Mouse (Mus musculus): ENCODE measurements around the gene Cxcl17. TPM values are rescaled to one million over a fixed set of nuclear protein-coding genes. Genes with fewer than 3 reads are reported as not detected.
A peak's percentile ranks its signal among the peaks of the same experiment; 100 is the strongest.

Cxcl17 gene
- total and polyA plus RNA-seq, 2 experiments from 2014 or later: 0.57 TPM; not detected in 1

DNA sequence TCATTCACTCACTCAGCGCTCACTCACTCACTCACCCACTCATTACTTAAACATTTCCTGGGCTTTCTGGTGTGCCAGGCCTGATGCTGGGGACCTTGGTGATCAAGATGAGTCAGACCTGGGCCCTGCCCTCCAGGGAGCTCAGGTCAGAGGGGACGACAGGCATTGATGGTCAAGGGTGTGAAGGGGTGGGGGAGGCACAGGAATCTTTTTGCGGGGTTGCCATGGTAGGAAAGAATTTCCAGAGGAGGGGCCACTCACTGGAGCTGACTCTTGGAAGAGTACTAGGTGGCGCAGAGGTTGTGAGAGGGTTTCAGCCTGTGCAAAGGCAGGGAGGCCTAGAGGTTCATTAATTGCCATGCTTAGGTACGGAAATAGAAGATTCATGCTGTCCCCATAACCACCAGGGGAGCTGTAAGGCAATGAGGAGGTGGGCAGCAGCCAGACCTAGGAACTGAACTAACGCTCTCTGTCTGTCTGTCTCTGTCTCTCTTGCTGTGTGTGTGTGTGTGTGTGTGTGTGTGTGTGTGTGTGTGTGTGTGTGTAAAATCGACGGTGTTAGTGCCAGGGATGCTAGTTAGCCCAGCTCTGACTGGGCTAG, 35.5 kb downstream of the Cxcl17 start:
- Histone ChIP-seq H3K27ac (ENCODE audit: low read depth, low read length) (peak overlapping the region; percentile 32), H3K4me1 (ENCODE audit: insufficient read depth, low read length) (no peaks in the 10 kb centered on the region), H3K9ac (replicated peaks; ENCODE audit: low read length, poor library complexity, severe bottlenecking) (peak overlapping the region; percentile 48), H3K36me3 (ENCODE audit: insufficient read depth, low read length) (peaks cover 4% of the 10 kb centered on the region; the same call in 1 of the 2 replicates), H3K9me3 (ENCODE audit: low read length) (no peaks in the 10 kb centered on the region), H3K4me3 (ENCODE audit: low read depth, low read length) (peak overlapping the region; percentile 34), H3K27me3 (ENCODE audit: insufficient read depth, low read length) (no peaks in the 10 kb centered on the region), H3K4me2 (ENCODE audit: low read depth, low read length, poor library complexity, severe bottlenecking) (peak overlapping the region; percentile 48)
- TF ChIP-seq CTCF (IDR thresholded peaks at IDR 0.05): peak; percentile 68
- ATAC-seq (ENCODE audit: low FRiP score) (peak; percentile 29; the same call in 1 of the 2 replicates), DNase-seq (ENCODE audit: low spot score) (no peak)
- WGBS: 46% methylated on average over 8 of the region's 8 CpGs

DNA sequence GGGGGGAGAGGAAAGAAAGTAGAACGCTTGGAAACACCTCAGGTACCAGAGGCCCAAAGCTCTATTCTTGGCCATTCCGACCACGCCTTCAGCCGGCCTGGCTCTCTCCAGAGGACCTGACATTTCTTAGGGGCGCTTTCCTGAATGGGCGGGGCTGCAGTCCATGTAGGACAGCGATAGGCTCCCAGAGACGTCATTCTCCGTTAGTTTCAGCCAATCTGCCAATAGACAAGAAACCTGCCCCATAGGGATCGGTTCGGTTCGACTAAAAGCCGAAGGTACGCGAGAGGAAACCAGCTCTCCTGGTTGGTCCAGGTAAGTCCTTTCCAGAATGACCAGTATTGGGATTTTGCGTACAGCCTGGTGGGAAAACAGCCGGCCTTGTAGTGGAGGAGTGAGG, 36.1 kb downstream of the Cxcl17 start:
- WGBS: 4% methylated on average over 17 of the region's 17 CpGs
- TF ChIP-seq CTCF (IDR thresholded peaks at IDR 0.05): no peak
- Histone ChIP-seq H3K4me1 (ENCODE audit: insufficient read depth, low read length) (no peaks in the 10 kb centered on the region), H3K9me3 (ENCODE audit: low read length) (no peaks in the 10 kb centered on the region), H3K27me3 (ENCODE audit: insufficient read depth, low read length) (no peaks in the 10 kb centered on the region), H3K9ac (replicated peaks; ENCODE audit: low read length, poor library complexity, severe bottlenecking) (peak overlapping the region; percentile 48), H3K4me3 (ENCODE audit: low read depth, low read length) (peak overlapping the region; percentile 34), H3K27ac (ENCODE audit: low read depth, low read length) (peak overlapping the region; percentile 32), H3K36me3 (ENCODE audit: insufficient read depth, low read length) (0 out of 2 replicates have a peak, but pooled peaks cover 3% of the 10 kb centered on the region), H3K4me2 (ENCODE audit: low read depth, low read length, poor library complexity, severe bottlenecking) (peak overlapping the region; percentile 48)
- peak; percentile 93 for DNase-seq (ENCODE audit: low spot score)
- ATAC-seq (ENCODE audit: low FRiP score): peak; percentile 83

DNA sequence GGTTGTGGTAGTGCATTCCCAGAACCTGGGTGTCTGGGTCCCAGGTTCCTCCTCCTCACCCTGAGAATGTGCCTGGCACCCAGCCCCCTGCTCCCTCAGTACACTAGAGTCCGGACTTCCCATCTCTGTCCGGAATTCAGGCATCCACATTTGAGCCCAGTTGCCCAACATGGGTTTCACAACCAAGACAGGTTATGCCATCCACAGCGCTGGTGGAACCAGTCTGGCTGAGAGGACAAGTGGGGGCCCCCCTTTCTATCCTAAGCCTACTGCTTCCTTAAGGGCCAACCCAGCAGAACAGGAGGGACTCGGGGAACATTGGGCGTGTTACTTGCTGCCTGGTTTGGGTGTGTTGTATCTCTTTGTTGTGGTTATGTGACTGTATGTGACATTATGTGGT, 40.2 kb downstream of the Cxcl17 start:
- peaks cover 5% of the 10 kb centered on the region for H3K27me3 ChIP-seq (ENCODE audit: insufficient read depth, low read length)
- H3K27ac ChIP-seq (ENCODE audit: low read depth, low read length): no peak overlapping the region
- no peak for TF ChIP-seq CTCF (IDR thresholded peaks at IDR 0.05)
- H3K4me3 ChIP-seq (ENCODE audit: low read depth, low read length): no peak overlapping the region
- no peak for DNase-seq (ENCODE audit: low spot score)
- H3K36me3 ChIP-seq (ENCODE audit: insufficient read depth, low read length): no peaks in the 10 kb centered on the region
- no peak overlapping the region for H3K4me2 ChIP-seq (ENCODE audit: low read depth, low read length, poor library complexity, severe bottlenecking)
- H3K9ac ChIP-seq (replicated peaks; ENCODE audit: low read length, poor library complexity, severe bottlenecking): no peak overlapping the region
- H3K4me1 ChIP-seq (ENCODE audit: insufficient read depth, low read length): no peaks in the 10 kb centered on the region
- WGBS: 90% methylated on average over 5 of the region's 5 CpGs
- ATAC-seq (ENCODE audit: low FRiP score): no peak
- no peaks in the 10 kb centered on the region for H3K9me3 ChIP-seq (ENCODE audit: low read length)

DNA sequence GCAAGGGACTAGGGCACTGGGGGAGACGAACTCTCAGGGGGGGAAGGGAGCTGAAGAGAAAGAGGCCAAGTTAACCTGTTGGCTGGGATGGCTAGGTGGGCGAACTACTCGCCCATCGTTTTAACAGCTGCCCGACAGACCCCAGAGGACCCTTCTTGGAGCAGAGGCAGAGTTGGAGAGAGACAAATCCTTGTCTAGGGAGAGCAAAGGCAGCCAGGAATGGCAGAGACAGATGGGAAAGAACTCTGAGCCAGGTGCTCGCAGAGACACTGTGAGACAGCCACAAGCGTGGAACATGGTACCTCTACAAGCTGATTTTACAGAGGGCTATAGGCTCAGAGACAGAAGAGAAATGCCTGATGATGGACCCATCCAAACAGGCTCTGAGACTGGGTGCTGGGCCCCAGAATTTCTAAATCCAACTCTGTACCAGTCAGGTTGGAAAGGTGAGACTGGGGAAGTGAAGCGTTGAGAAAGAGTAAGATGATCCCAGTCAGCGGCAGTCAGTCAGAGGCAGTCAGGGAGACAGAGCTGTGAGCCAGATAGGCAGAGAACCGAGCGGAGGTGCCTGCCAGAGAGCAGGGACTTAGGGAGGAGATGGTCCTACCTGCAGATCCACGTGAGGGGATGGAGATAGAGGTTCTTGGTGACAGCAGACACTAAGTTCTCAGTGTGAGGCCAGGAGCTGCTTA, 43.5 kb downstream of the Cxcl17 start, which contains the start of gene Cnfn:
TSS of gene Cnfn (minus strand) at position 667 of the 692 bp plus-strand sequence.
- no peak within 1 kb of the TSS for H3K4me2 ChIP-seq (ENCODE audit: low read depth, low read length, poor library complexity, severe bottlenecking)

DNA sequence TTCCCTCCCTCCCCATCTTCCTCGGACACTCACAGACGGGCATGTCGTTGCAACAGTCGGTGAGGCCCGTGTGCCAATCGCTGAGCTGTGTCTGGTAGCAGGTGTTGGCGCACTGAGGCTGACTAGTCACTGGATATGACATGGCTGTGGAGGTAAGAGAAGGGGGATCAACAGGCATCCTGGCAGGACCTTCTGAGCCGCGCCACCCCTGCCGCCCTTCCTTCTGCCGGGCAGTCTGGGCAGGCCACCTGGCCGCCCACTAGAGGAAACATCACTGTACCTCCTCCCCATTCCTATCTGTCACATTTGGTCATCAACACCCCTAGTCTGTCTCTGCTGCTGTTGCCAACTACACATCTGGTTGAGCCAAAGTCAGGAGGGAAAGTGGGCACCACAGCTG, 44.4 kb downstream of the Cxcl17 start:
- no peak overlapping the region for H3K4me2 ChIP-seq (ENCODE audit: low read depth, low read length, poor library complexity, severe bottlenecking)
- peak; percentile 31; the same call in 1 of the 2 replicates for ATAC-seq (ENCODE audit: low FRiP score)
- H3K9me3 ChIP-seq (ENCODE audit: low read length): no peaks in the 10 kb centered on the region
- no peak overlapping the region for H3K4me3 ChIP-seq (ENCODE audit: low read depth, low read length)
- peak; percentile 35 for DNase-seq (ENCODE audit: low spot score)
- H3K4me1 ChIP-seq (ENCODE audit: insufficient read depth, low read length): 0 out of 2 replicates have a peak, but pooled peaks cover 3% of the 10 kb centered on the region
- H3K27ac ChIP-seq (ENCODE audit: low read depth, low read length): no peak overlapping the region
- H3K9ac ChIP-seq (replicated peaks; ENCODE audit: low read length, poor library complexity, severe bottlenecking): no peak overlapping the region
- H3K36me3 ChIP-seq (ENCODE audit: insufficient read depth, low read length): peaks cover 16% of the 10 kb centered on the region
- peaks cover 8% of the 10 kb centered on the region for H3K27me3 ChIP-seq (ENCODE audit: insufficient read depth, low read length)
- 32% methylated on average over 12 of the region's 12 CpGs for WGBS
- no peak for TF ChIP-seq CTCF (IDR thresholded peaks at IDR 0.05)

More for the DNA sequence above, 43.5 kb downstream of the Cxcl17 start, which contains the start of gene Cnfn:
- DNase-seq (ENCODE audit: low spot score): peak; percentile 34
- Histone ChIP-seq H3K27ac (ENCODE audit: low read depth, low read length) (no peak within 1 kb of the TSS), H3K9ac (replicated peaks; ENCODE audit: low read length, poor library complexity, severe bottlenecking) (no peak within 1 kb of the TSS), H3K27me3 (ENCODE audit: insufficient read depth, low read length) (peaks cover 8% of the 10 kb centered on the region), H3K36me3 (ENCODE audit: insufficient read depth, low read length) (peaks cover 7% of the 10 kb centered on the region), H3K9me3 (ENCODE audit: low read length) (no peaks in the 10 kb centered on the region), H3K4me3 (ENCODE audit: low read depth, low read length) (no peak within 1 kb of the TSS), H3K4me1 (ENCODE audit: insufficient read depth, low read length) (0 out of 2 replicates have a peak, but pooled peaks cover 3% of the 10 kb centered on the region)
- WGBS: 57% methylated on average over 12 of the region's 12 CpGs
- ATAC-seq (ENCODE audit: low FRiP score): no peak
- TF ChIP-seq CTCF (IDR thresholded peaks at IDR 0.05): no peak

All from midbrain, postnatal 0 days (tissue).